Mouse (Mus musculus): Measurements from ENCODE around the gene Atp5s. TPM values are rescaled to one million over a fixed set of nuclear protein-coding genes. Genes with fewer than 3 reads are reported as not detected.

The Atp5s gene
- 45.6 TPM for polyA plus RNA-seq (2014; fragmentation: Illumina TruSeq; extraction: RNeasy Lipid Tissue Mini Kit (QIAGEN cat#74804); ENCODE audit: low read depth, low replicate concordance)

GRCm38 (mm10) chr12:69724711-69725460 is at the start of gene Atp5s, which contains the start of gene L2hgdh:
Gene Atp5s, plus strand, starts transcription at chr12:69724950.
Gene L2hgdh, minus strand, starts transcription at chr12:69724873.

DNA sequence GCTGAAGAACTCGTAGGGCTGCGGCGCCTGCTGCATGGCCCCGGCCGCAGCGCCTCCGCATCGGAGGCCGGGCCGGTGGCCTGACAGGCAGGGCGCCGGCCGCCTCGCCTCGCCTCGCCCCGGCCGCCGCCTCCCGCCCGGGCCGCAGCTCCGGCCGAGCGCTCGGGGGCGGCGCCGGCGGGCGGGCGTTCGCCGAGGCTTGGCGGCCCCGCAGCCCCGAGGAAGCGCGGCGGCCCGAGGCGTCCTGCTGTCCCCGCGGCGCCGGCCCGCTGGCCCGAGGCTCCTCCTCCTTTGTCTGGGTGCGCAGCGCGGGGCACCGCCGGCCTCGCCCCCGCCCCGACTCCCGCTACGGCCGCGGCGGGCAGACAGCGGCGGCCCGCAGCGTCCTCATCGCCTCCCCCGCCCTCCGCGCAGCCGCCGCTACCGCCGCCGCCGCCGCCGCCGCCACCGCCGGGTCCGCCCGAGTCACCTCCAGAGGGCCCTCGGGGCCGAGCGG is 43.1 kb upstream of the Atp5s start, which contains the start of gene Sos2:
TSS of gene Sos2 (minus strand) at position 287 of the 496 bp plus-strand sequence.

GRCm38 (mm10) chr12:69790530-69791505 is 66.1 kb downstream of the Atp5s start, which contains the start of gene Cdkl1:
Gene Cdkl1, minus strand, starts transcription at chr12:69791267.

Other genes starting within 250 kb of the Atp5s start
- gene Vcpkmt, start 141.9 kb upstream of the Atp5s start, polyA plus RNA-seq (2014; fragmentation: Illumina TruSeq; extraction: RNeasy Lipid Tissue Mini Kit (QIAGEN cat#74804); ENCODE audit: low read depth, low replicate concordance) = 15.2 TPM
- gene Sos2, start 43.1 kb upstream of the Atp5s start, polyA plus RNA-seq (2014; fragmentation: Illumina TruSeq; extraction: RNeasy Lipid Tissue Mini Kit (QIAGEN cat#74804); ENCODE audit: low read depth, low replicate concordance) = 80.9 TPM
- 106 TPM for gene L2hgdh, start 77 bp upstream of the Atp5s start, polyA plus RNA-seq (2014; fragmentation: Illumina TruSeq; extraction: RNeasy Lipid Tissue Mini Kit (QIAGEN cat#74804); ENCODE audit: low read depth, low replicate concordance)
- 216 TPM for gene Cdkl1, start 66.3 kb downstream of the Atp5s start, polyA plus RNA-seq (2014; fragmentation: Illumina TruSeq; extraction: RNeasy Lipid Tissue Mini Kit (QIAGEN cat#74804); ENCODE audit: low read depth, low replicate concordance)
- gene Atl1, start 167.7 kb downstream of the Atp5s start, polyA plus RNA-seq (2014; fragmentation: Illumina TruSeq; extraction: RNeasy Lipid Tissue Mini Kit (QIAGEN cat#74804); ENCODE audit: low read depth, low replicate concordance) = 3.5 TPM
- gene Map4k5, start 168.2 kb downstream of the Atp5s start, polyA plus RNA-seq (2014; fragmentation: Illumina TruSeq; extraction: RNeasy Lipid Tissue Mini Kit (QIAGEN cat#74804); ENCODE audit: low read depth, low replicate concordance) = 39.7 TPM